Mouse (Mus musculus) heart, postnatal 14 days (tissue): ENCODE results near the gene Iqch. TPM values are rescaled to one million over a fixed set of nuclear protein-coding genes. Genes with fewer than 3 reads are reported as not detected.

Source experiments
- DNase-seq, 2 experiments: peaks; one replicate each; pipeline ENCODE4 v3.0.0; 2021 to 2022
- intact Hi-C: fragments of 180-260 bp; cut with DNase I; formaldehyde crosslinking; loops from one replicate; pipeline ENCODE4 v1.15.1; 2025
- total RNA-seq, 2 experiments: library from RNA; stranded (reverse); gene quantifications; 2 replicates each; pipeline ENCODE4 v1.2.3; 2021

Iqch gene
- total RNA-seq, 2 experiments from 2014 or later: not detected

DNA sequence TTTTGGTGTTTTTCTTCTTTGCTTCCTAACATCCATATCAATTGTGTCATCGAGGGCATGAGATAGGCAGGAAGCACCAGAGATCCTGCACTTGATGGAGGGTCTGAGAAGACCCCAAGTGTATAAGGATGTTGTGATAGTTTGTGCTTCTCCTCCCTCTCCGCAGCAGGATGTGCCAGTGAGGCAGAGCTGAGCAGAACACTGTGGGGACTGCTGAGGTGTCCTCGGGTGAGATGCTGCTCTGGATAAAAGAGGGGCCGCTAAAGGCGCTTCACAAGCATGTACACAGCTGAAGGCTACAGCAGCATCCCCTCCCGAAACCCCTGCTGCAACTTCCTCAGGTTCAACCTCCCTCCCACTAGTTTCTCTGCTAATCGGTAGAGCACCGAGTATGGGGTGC is 95.2 kb downstream of the Iqch start:
- intact Hi-C loops: no loop called here
- no peak for DNase-seq

DNA sequence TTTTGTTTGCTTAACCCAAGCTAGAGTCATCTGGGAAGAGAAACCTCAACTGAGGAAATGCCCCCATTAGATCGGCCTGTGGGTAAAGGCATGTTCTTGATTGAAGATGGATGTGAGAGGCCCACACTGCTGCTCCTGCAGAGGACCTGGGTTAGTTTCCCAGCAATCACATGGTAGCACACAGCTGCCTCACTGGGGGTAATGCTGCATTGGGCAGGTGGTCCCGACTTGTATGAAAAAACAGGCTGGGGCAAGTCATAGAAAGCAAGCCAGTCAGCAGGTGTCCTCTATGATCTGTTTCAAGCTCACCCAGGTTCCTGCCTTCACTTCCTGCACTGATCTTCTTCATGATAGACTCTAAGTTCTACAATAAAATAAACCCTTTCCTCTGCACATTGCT is 98.4 kb downstream of the Iqch start:
- intact Hi-C loops: no loop called here
- DNase-seq: no peak

DNA sequence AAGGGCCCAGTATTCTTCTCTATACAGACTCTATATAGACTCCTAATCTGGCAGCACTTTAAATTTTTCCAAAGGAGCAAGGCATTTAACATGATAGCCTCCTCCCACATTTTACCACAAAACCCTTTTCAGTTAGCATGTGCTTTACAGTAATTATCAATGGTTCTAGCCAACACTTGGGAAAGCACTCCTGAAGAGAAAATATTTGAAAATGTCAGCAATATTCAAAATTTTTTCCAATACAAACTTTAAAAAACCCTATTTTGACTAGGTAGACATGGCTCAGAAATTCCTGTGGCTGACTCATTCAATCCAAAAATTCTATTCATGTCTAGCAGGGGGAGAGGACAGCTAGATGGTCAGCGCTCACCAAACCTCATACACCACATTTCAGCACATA is 100.8 kb downstream of the Iqch start:
- intact Hi-C loops: no loop called here

DNA sequence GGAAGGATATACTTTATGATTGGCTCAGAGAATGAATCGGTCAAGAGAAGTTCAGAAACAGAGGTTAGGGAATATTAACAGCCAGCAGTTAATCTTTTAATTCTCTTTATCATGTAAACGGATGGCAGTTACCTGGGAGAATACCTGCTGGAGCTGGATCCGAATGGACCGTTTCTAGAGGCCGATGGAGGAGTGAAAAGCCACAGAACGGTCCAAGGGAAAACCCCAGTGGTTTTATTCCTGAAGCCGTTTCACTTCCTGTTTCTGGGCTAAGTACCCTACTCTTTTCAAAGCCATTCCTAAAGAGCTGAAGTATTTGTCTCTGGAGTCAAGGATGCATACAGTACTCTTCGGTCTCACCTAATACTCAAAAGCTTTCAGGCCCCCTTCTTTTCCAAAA is 102.4 kb downstream of the Iqch start:
- DNase-seq: no peak
- intact Hi-C loops: no loop called here

More for the DNA sequence above, 100.8 kb downstream of the Iqch start:
- DNase-seq: no peak

DNA sequence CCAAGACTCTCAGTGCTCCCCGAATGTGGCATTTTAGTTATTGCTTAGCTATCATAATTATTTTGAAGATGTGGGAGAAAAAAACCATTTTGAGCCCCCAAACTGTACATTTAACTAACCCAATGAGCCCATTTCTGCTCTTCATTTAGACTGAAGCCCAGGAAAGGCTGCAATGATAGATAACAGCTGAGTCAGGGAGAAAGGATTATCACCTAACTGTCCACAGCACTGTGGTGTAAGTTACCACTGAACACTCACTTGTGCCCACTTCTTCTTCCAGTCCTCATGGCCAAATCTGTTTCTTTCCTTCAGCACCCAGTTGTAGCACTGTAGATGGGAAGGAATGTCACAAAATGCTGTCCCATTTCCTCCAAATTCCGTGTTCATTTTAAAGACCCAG is 106.5 kb downstream of the Iqch start:
- DNase-seq: no peak
- intact Hi-C loops: no loop called here

DNA sequence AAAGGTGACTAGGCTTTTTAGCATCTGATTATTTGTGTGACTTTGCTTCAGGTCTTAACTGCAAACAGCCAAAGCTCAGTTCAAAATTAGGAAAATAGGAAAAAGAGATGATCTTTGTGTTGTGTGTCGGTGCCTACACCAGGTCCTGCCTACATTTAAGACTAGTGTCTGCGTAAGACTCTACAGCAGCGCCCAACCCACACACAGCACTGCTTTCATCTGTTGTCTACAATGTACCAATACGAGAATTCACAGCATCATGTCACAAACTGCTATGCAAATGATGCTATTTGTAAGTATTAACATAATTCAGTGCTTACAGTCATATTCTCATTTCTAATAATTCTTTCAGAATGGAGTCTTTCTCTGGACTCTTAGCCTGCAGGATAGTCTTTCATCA is 108.5 kb downstream of the Iqch start:
- no peak for DNase-seq
- intact Hi-C loops: no loop called here

DNA sequence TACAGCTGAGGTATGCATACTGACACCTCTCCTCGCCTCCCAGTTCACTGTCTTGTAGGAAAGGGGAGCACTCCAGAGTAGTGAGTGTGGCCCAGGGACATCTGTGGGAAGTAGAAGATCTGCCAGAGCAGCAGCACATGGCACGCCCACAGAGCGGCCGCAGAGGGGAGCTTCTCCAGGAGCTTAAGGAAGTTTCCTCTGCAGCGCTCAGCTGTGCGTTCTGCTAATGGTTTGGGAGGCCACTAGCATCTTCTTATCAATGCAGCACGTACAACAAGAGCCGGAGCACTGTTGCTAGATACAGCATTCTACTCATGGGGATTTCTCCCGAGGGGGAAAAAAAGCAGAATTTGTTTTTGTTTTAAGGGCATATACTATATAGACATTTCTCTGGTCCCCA is 110.0 kb downstream of the Iqch start:
- intact Hi-C loops: no loop called here
- no peak for DNase-seq

DNA sequence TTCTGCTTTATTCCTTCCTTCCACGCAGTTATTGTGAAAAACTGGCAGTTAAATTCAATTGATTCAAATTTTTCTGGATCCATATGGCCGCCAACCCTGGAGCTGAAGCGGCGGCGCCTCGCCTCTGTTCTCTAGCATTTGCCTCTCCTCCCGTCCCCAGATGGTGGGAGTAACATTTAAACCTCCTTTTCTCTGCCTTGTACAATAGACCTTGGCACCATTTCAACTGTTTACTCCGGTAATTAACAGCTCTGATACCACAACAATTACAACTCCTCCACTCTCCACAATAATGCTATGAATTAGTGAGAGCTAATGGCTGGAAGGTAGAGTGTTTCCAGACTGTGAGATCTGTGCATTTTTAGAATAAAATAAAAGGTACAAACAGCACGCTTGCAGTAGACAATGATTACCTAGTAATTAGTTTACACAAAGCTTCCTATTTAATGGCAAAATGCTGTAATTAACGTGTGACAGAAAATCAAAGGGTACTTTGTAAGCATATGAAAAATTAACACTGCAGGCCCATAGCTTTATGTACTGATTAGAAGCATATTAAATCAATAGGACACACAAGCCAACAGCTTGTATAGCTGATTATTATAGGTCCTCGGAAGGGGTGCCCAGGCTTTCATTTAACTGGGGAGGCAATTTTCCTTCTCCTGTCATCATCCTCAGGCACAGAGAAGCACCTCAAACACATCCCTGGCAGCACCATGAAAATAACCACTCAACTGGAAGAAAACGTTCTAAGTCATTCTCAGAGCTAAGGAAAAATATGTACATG is 111.6 kb downstream of the Iqch start:
- no peak for DNase-seq
- intact Hi-C loops: no loop called here

DNA sequence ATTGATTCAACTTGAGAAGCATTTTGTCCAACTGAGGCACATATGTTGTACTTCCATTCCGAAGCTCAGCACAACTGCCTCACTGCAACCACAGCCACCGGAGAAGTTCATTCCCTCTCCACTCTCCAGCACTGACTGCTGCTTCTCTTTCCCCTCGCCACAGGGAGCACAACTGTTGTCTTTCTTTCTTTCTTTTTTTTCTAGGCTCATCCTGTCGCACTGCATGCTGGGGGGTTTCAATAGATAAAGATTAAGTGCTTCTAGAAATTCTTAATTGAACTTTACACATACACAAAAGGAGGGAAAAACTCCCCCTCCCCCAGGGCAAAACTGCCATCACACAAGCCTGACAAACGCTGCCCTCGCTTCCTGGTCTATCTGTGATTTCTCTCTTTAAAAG is 113.1 kb downstream of the Iqch start:
- intact Hi-C loops: no loop called here
- no peak for DNase-seq

DNA sequence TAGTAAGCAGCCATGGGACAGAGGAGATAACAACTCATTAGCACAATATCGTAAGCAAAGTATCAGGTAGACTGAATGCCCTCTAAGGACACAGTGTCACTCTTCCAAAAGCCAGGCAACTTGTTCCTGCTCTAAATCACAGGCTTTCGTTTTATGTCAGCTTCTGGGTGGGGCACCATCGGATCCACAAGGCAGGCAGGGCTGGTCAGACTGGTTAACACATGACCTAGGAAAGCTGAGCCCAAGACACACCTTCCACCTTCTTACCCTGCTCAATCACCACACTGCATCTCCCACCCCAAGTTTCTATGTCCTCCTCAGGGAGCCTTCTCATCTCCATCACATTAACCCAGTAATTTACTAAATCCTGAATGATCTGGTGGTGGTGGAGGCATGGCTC is 136.7 kb downstream of the Iqch start:
- no peak for DNase-seq
- intact Hi-C loops: loop anchor here (10.0 kb wide), 1 partner anchor 379 kb away; no protein-coding TSS in a partner anchor

DNA sequence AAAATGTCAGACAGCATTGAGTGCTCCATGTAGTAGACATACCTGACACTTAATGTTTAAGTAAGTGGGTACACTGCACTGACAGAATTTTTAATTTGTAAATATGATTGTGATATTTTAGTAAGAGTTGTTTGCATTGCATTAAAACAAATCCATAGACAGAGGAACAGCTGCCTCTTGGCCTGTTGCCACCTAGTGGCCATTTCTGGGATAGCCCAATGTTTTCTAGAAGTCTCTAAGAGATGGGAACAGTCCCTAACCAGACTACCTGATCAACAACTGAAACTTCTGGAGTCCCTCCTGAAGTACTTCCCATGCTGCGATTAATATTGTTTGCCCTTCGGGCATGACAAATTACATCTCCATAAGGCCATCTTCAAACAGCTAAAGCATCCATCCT is 140.0 kb downstream of the Iqch start:
- intact Hi-C loops: loop anchor here (1.0 to 10.0 kb wide), 2 partner anchors 327 to 383 kb away; no protein-coding TSS in a partner anchor
- peak; percentile 70 to 90 for DNase-seq

DNA sequence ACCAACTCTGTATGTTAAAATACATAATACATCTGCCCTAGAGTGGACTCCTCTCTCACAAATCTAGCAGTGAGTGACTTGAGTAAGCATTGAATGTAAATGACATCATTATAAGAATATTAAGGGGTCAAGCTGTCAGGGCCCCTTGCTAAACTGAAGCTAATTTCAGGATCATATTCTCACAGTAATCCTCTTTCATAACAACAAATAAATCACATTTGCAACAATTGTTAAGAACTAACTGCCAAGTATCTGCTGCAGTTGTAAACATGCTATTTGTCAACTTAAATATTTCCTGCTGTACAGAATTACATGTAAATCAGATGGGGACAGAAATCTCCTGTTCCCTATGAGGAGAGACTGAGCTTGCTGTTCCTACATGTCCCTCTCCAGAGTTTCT is 145.9 kb downstream of the Iqch start:
- intact Hi-C loops: loop anchor here (10.0 kb wide), 1 partner anchor 878 kb away; no protein-coding TSS in a partner anchor
- no peak for DNase-seq

DNA sequence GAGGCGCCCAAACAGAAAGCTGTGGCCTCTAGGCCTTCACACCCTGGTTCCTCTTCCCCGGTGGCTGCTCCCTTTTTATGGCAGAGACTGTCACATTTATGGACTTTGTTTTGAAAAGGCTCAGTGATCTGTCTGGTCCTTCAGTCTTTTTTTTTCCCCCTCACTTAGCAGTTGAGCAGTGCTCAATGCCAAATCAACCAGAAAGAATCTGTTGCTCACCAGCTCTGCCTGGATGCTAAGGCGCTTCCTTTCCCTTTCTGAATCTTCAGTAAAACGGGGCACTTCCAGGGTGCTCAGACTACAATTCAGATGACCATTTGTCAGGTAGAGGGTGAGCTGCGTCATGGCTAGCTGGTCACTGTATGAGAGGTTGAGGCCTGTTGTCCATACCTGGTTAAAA is 148.0 kb downstream of the Iqch start:
- intact Hi-C loops: loop anchor here (10.0 kb wide), 1 partner anchor 880 kb away; no protein-coding TSS in a partner anchor
- DNase-seq: no peak

DNA sequence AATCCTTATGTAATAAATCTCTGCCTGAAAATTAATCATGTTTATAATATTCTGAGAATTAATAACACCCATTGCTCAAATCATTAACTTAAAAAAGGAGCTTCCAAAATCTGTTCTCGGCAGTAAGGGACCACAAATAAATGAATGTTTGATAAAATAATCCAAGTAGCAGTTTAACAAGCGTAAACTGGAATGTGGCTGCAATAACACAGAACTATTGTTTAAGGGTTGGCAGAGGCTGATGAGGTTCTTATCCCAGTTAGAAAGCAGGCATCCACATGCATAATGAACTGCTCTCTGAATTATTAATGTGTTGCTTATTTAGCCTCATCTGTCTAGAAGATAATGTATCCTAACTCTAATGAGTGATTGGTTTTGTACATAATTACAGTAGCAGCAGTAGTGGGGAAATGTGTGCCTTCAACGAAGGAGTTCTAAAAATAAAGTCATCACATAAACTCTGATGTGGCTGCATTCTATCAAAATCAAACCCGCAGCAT is 151.7 kb downstream of the Iqch start:
- DNase-seq: no peak
- intact Hi-C loops: loop anchor here (10.0 kb wide), 1 partner anchor 884 kb away; no protein-coding TSS in a partner anchor

DNA sequence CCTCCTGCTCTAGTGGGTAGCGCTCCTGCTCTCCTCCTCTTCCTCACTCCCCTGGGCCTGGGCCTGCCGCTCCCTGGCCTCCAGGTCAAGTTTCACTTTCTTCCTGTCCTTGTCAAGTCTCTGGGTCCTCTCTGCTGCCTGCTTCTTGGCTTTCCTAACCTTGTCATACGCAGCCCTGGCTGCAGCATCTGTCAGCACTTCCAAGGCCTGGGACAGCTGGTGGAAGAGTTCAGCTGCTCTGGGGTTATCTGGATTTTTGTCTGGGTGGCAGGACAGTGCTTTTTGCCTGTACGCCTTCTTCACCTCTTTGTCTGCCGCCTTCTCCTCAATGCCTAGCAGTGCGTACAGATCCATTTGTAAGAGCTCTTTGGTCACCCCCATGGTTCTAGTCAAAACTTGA is 158.6 kb downstream of the Iqch start:
- intact Hi-C loops: no loop called here
- DNase-seq: no peak

DNA sequence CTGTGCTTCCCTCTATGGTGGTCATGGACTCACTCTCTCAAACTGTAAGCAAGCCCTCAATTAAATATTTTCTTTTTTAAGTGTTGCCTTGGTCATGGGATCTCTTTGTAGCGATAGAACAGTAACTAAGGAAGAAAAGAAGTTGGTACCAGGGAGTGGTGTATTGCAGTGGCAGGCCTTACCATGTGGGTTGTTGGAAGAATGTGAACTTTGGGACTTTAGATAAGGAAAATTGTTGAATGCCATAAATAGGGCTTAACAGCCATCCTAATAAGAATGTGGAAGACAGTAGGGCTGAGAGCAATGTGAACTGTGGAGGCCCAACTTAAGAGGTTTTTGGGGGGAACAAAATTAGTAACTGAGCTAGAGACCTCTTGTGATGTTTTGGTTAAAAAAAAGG is 171.6 kb downstream of the Iqch start:
- DNase-seq: no peak
- intact Hi-C loops: no loop called here

DNA sequence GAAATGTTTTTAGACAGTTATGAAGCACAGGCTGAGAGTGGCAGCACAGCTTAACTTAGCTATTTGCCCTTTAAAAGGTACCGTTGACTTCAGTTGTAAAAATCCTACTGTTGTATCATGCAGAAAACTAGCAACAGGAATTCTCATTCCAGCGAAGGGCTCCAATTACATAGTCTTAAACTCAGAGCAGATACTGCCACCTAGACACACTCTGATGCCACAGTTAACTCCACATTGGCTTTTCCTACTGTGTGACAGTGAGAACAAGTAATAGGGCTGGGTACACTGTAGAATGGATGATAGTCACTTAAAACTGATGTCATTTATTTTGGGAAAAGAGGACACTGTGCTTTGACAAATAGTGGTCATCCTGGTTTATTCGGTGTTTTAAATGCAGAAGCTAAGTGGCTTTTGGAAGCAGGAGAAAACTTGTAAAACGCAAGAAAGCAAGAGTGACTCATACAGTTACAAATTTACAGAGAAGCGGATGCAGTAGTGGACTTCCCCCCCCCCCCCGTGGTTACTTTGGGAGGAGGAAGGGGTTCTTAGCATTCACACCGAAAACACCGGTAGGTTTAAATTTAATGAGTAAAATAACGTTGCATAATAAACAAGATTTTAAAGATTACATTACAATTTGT is 181.1 kb downstream of the Iqch start:
- intact Hi-C loops: no loop called here
- no peak for DNase-seq

DNA sequence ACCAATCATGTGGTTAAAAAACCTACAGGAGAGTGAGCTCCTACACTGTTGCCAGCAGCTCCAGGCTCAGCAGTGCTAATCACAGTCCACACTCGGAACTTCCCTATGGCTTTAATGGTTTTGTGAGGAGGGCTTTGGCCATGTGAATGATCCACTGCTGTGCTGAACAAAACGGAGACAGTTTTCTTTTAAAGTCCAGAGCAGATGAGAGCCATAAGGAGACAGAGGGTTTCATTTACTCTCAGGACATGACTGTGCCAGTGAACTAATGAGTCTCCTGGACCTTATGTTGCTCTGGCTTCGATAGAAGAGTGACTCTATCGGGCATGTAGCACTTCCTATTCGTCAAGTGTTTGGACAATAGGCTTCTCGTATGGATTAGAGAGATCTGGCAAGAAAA is 181.9 kb downstream of the Iqch start:
- DNase-seq: no peak
- intact Hi-C loops: no loop called here

DNA sequence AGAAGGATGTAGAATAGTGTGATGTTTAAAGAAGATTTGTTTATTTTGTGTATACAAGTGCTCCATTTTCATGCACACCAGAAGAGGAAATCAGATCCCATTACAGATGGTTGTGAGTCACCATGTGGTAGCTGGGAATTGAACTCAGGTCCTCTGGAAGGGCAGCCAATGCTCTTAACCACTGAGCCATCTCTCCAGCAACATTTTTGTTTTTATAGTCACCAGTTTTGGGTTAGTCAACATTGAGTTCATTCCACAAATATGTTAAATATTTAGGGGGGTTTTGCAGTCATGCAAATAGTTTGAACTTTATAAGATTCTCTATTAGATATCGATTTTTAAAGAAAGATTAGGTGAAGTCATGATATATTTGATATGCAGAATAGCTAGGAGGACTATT is 202.1 kb downstream of the Iqch start:
- intact Hi-C loops: no loop called here
- DNase-seq: no peak

DNA sequence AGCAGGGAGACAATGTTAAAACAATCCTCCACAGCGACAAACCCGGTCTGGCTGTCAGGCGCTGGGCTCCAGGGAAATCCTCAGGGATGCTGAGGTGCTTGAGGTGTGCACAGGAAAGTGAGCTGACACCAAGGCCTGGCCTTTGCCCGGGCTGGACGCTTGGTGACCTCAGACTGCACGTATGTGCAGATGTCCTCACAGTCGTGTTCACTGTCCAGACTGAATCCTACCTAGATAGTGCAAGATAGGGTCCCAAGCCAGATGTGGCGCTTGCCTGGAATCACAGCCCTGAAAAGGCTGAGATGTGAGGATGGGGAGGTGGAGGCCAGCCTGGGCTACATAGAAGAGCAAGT is 202.9 kb downstream of the Iqch start:
- intact Hi-C loops: loop anchor here (2.0 kb wide), 1 partner anchor 23 kb away; the partner anchor contains the start of gene Map2k5
- DNase-seq: no peak

DNA sequence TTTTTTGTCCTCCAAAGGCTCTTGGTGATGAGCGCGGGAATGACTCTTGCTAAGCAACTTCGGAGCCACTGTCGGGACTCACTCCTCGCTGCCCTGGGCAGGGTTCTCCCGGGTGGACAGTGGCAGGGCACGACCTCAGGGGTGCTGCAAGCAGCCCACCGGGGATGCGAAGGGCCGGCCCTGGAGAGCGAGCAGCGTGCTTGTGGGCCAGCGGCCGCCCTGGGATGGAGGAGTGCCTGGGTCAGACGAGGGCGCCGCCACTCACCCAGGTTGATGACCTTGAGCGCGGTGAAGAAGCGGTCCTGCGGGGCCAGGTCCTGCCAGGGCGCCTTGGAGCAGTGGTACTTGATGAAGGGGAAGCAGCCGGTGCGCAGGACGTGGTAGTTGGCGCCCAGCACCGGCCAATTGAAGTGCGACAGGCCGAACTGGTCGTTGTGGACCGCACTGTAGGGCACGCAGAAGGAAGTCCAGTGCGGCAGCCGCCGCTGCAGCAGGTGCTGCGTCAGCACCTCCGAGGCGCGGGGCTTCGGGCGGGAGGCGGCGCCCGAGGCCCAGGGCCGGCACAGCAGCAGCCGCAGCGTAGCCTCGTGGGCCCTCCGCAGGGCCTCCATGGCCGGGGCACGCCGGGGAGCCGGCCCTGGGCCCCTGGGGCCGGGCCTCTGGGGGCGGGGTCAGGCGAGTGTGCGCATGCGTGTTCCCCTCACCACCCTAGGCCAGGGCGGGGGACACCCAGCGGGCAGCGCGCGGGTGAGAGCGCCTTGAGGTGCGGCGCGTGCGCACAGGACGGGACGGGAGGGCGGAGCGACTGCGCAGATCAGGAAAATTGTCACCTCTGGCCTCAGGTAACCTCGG is 203.5 kb downstream of the Iqch start, which contains the start of gene 2300009A05Rik:
Gene 2300009A05Rik, minus strand, starts transcription at position 636 of the 852 bp plus-strand sequence.
- intact Hi-C loops: loop anchor here (2.0 kb wide), 1 partner anchor 22 kb away; the partner anchor contains the start of gene Map2k5
- peak; percentile 98 for DNase-seq
